Mouse (Mus musculus): ENCODE data around the gene Olfr350.

Olfr350 gene

DNA sequence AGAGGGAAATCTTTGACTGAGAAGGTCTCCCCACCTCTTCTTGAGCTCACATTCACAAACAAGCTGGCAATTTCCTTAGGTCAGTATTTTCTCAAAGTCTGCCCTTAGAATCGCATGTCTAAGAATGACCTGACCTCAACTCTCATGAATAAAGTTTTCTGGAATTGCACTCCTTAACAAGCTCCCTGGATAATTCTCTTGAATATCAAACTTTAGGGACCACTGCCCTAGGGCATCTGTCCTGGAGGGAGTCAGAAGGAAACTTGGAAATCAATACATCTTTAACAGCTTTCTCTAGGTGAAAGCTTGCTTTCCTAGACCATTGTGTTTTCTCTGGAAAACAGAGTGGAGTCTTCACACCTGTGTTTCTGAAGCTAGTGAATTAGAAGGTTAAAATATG lies at the start of gene Olfr350:
Gene Olfr350, plus strand, starts transcription at position 301 of the 400 bp plus-strand sequence.
- DNase-seq = no peak

DNA sequence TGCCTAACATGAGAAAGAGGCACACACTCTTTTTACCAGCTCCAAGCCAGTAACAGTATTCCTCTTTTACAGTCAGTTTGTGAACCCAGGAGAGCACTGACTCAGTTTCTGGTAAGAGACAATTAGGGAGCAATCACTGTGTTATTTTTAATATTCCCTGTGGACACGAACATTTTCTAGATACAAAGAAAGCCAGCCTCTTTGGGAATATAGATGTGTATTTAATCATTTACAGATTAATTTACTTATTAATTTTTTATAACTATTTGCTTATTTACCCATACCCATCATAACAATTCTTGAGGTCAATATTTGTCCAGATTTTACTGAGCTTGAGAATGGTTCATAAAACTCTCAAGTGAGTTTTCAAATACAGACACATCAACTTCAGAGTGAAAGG lies 29.2 kb upstream of the Olfr350 start, which contains the start of gene Olfr3:
Gene Olfr3, minus strand, starts transcription at position 101 of the 400 bp plus-strand sequence.
- no peak for DNase-seq

DNA sequence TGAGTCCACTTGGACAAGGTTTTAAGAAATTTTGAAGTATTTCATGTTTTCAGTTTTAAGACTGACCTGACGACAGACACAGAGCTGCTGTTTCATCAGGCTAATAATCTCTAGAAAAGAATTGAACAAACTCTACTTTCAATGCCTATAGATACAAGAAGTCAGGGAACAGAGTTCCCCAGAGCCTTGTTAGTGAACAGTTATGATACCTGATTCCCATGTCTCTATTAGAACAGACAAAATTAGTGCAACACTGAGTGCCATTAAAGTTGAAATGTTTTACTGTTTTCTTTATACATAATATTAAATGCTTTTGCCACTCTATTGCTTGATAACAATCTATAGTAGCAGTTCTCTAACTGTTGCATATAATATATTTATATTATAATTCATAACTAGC lies 16.4 kb downstream of the Olfr350 start, which contains the start of gene Olfr351:
Gene Olfr351, minus strand, starts transcription at position 101 of the 400 bp plus-strand sequence.
- DNase-seq = no peak

DNA sequence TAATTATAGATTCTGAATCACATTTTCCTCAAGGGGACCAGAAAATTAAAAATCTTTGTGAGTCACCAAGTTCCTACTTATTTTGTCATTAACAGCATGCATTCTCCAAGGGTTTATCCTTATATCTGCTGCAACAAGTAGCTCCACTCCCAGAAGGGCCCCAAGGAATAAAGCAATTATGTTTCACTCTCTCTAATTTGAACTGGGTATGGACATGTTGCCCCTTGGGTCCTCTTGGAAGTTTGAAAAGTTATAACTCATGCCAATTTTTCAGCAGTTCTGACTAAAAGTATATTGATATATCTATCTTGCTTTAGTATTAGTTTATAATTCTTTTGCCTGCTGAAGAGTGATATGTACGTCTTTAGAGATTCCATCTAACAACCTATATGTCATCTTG lies 22.1 kb downstream of the Olfr350 start, which contains the start of gene Olfr352:
Gene Olfr352, plus strand, starts transcription at position 301 of the 400 bp plus-strand sequence.
- no peak for DNase-seq

DNA sequence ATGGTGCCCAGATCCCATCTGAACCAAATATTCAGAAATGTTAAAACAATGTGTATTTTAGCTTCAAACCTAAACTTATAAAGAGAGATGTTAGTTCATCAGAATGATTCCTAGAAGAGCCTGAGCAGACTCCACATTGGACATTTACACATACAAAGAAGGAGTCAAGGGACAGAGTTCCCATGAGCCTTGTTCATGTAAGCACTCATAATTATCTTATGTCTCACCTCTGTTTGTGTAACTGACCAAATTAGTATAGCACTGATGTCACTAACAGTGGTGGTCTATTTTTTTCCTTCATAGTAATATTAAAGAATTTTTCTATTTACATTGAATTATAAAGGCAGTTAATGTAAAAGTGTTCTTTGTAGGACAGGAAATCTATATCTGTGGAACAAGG lies 46.7 kb downstream of the Olfr350 start, which contains the start of gene Olfr353:
Gene Olfr353, minus strand, starts transcription at position 101 of the 400 bp plus-strand sequence.
- no peak for DNase-seq

DNA sequence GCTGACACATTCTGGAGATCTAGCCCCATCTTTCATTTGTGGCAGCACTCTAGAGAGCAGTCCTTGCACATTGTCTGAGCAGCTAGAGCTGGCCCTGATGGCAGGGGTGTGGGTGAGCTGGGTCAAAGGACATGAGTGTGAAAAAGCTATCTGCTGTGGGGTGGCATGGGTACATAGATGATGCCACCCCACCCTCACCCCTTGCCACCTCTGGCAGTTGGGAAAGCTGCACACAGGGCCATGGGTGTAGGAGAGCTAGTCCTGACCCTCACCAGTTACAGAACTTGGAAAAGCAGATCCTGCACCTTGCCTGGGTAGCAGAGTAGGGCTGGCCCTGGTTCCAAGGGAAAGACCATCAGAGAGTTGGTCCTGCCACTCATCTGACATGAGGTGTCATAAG lies 51.0 kb downstream of the Olfr350 start:
- DNase-seq = no peak

All from lung, adult 18-20 months (tissue).